Comparison of ENCODE assay signal across 9 mouse cellular contexts in genomic region chr11:120348684-120349370, GRCm38 (mm10). TPM values are rescaled to one million over a fixed set of nuclear protein-coding genes. Genes with fewer than 3 reads are reported as not detected.
DNase-seq lines count a peak whose midpoint lies in the region; ATAC-seq and TF ChIP-seq lines count a peak whose summit lies in the region.
"Had no signal": no experiment of that assay in that cellular context is flagged by ENCODE, and none has a peak within 500 bp of the region (broad histone marks: within the 10 kb centered on the region; RNA-seq: fewer than 3 reads in every experiment).

No protein-coding gene starts in this region.

- DNase-seq in A20 (ENCODE audit: low read depth, low spot score) = peak; percentile 62
- DNase-seq in R1 (ENCODE audit: low read depth, low spot score) = peak; percentile 66
- DNase-seq in embryo, embryonic 9.5 days (ENCODE audit: extremely low spot score) = peak; percentile 84
- peak in 1 of 2 experiments; percentile 47 for DNase-seq in left cerebral cortex, adult 2 months (ENCODE audit: extremely low spot score in 1 of 2, low spot score in 2 of 2)
- DNase-seq in lung, postnatal 4 days = peak; percentile 75
- peak; percentile 69 for DNase-seq in skeletal muscle tissue, adult 2 months (ENCODE audit: low read depth, low spot score)

- H3K27me3 ChIP-seq in heart, embryonic 15.5 days = no peaks in the 10 kb centered on the region

- H3K4me2 ChIP-seq in heart, embryonic 15.5 days = peak overlapping the region; percentile 90

- H3K27ac ChIP-seq in heart, embryonic 15.5 days = peak overlapping the region; percentile 96
- peak overlapping the region; percentile 100 for H3K27ac ChIP-seq in left cerebral cortex, adult 2 months

- under 1% methylated on average over 53 of the region's 53 CpGs for WGBS in heart, embryonic 15.5 days

- H3K9me3 ChIP-seq in heart, embryonic 15.5 days (replicated peaks) = no peaks in the 10 kb centered on the region

- peak overlapping the region; percentile 81 for H3K9ac ChIP-seq in heart, embryonic 15.5 days

- peaks cover 6% of the 10 kb centered on the region; the same call in 1 of the 2 replicates for H3K36me3 ChIP-seq in heart, embryonic 15.5 days

- TF ChIP-seq CTCF in left cerebral cortex, adult 2 months (IDR thresholded peaks at IDR 0.05) = no peak

- ATAC-seq in heart, embryonic 15.5 days (replicated peaks; ENCODE audit: insufficient number of reproducible peaks, insufficient read depth, low FRiP score, low read depth) = peak; percentile 2
- ATAC-seq in granulocyte monocyte progenitor cell, adult 5-6 weeks (replicated peaks; ENCODE audit: poor library complexity, severe bottlenecking) = no peak

- peak overlapping the region; percentile 88 for H3K4me3 ChIP-seq in heart, embryonic 15.5 days
- H3K4me3 ChIP-seq in left cerebral cortex, adult 2 months = peak overlapping the region; percentile 98

- intact Hi-C loops in left cerebral cortex, adult 2 months (cut with DNase I) = loop anchor here (5.0 kb wide), 2 partner anchors 37 to 112 kb away; no protein-coding TSS in a partner anchor

- peaks cover 40% of the 10 kb centered on the region for H3K4me1 ChIP-seq in heart, embryonic 15.5 days (replicated peaks)

RNA-seq across cellular contexts. Expression of gene Actg1, which starts 0.5 kb away (rescaled TPM):
- 921 and 1,308 TPM in 2 replicates for polyA plus RNA-seq in heart, embryonic 15.5 days (2015; fragmentation: Nextera tagmentation; extraction: Ambion mirVana)
- 1,000 to 10,000 TPM; 1,100 to 1,129 TPM for total RNA-seq in left cerebral cortex, adult 2 months (2021)
- total RNA-seq in granulocyte monocyte progenitor cell, adult 5-6 weeks (2014; fragmentation: Nextera tagmentation) = 1,412 and 1,653 TPM in 2 replicates
- total RNA-seq in granulocyte monocyte progenitor cell, adult 5-6 weeks (2017) = 733 and 780 TPM in 2 replicates

RNA-seq across cellular contexts. Expression of gene Fscn2, which starts 12.5 kb away (rescaled TPM):
- polyA plus RNA-seq in heart, embryonic 15.5 days (2015; fragmentation: Nextera tagmentation; extraction: Ambion mirVana) = 0.42 and 0.66 TPM in 2 replicates
- under 1 TPM in 1 of 2 experiments, not detected in 1; 0.25 TPM for total RNA-seq in left cerebral cortex, adult 2 months (2021)
- total RNA-seq in granulocyte monocyte progenitor cell, adult 5-6 weeks (2014; fragmentation: Nextera tagmentation) = not detected in 2 replicates
- total RNA-seq in granulocyte monocyte progenitor cell, adult 5-6 weeks (2017) = not detected in 2 replicates
- total RNA-seq: common myeloid progenitor, adult 5-6 weeks had no signal

RNA-seq across cellular contexts. Expression of gene Faap100, which starts 29.7 kb away (rescaled TPM):
- 27.0 and 38.0 TPM in 2 replicates for polyA plus RNA-seq in heart, embryonic 15.5 days (2015; fragmentation: Nextera tagmentation; extraction: Ambion mirVana)
- 10 to 100 TPM; 16.1 to 17.6 TPM for total RNA-seq in left cerebral cortex, adult 2 months (2021)
- 8.3 and 13.2 TPM in 2 replicates for total RNA-seq in granulocyte monocyte progenitor cell, adult 5-6 weeks (2014; fragmentation: Nextera tagmentation)
- 12.9 and 18.8 TPM in 2 replicates for total RNA-seq in granulocyte monocyte progenitor cell, adult 5-6 weeks (2017)
